Mouse (Mus musculus) forebrain, postnatal 0 days (tissue): ENCODE data around the gene Ndufaf5. TPM values are rescaled to one million over a fixed set of nuclear protein-coding genes. Genes with fewer than 3 reads are reported as not detected.
"Not testable (repeated sequence)": the region's sequence is repeated elsewhere in the genome, so short reads cannot be mapped to it uniquely, and the experiment has no call there.

Experiments
- ATAC-seq: fragments of 200-750 bp; cut with Nextera tagmentation; 2 replicates; pipeline ENCODE4 v1.8.0; 2017; ENCODE audit warnings: mild to moderate bottlenecking, moderate library complexity
- DNase-seq: peaks from one replicate; pipeline ENCODE4 v3.0.0-alpha.2; 2015
- H3K27ac ChIP-seq: fragments of 300-500 bp; sonication (generic); 2 replicates; pipeline ENCODE4 v1.5.1; 2014; ENCODE audit warnings: low read depth, mild to moderate bottlenecking, antibody characterized with exemption, low read length, moderate library complexity, mixed read lengths
- H3K27me3 ChIP-seq: fragments of 300-500 bp; sonication (generic); 2 replicates; pipeline ENCODE4 v1.6.1; 2014; ENCODE audit warnings: mild to moderate bottlenecking, low read length, mixed read lengths; ENCODE audit not compliant: insufficient read depth
- H3K36me3 ChIP-seq: fragments of 300-500 bp; sonication (generic); 2 replicates; pipeline ENCODE4 v1.6.1; 2014; ENCODE audit warnings: mild to moderate bottlenecking, moderate library complexity; ENCODE audit not compliant: insufficient read depth
- H3K4me1 ChIP-seq: fragments of 300-500 bp; sonication (generic); 2 replicates; pipeline ENCODE4 v1.6.1; 2014; ENCODE audit warnings: antibody characterized with exemption; ENCODE audit not compliant: insufficient read depth
- H3K4me2 ChIP-seq: fragments of 300-500 bp; sonication (generic); 2 replicates; pipeline ENCODE4 v1.6.1; 2014; ENCODE audit warnings: low read depth, mild to moderate bottlenecking, moderate library complexity
- H3K4me3 ChIP-seq: fragments of 300-500 bp; sonication (generic); 2 replicates; pipeline ENCODE4 v1.5.1; 2014; ENCODE audit warnings: low read depth, low read length, mixed read lengths
- H3K9ac ChIP-seq: fragments of 300-500 bp; sonication (generic); 2 replicates; pipeline ENCODE4 v1.6.1; 2014; ENCODE audit warnings: mild to moderate bottlenecking
- H3K9me3 ChIP-seq: fragments of 300-500 bp; sonication (generic); 2 replicates; pipeline ENCODE4 v1.6.1; 2016; ENCODE audit warnings: low read length
- CTCF ChIP-seq: sonication (generic); IDR thresholded peaks from 2 replicates; pipeline ENCODE4 v1.5.1; 2016; ENCODE audit warnings: antibody characterized with exemption, control low read depth, low read depth
- WGBS: fragments of 180-500 bp; shearing (Covaris S2); extraction: QIAGEN DNeasy Blood & Tissue Kit; methylation state at CpG from one replicate; pipeline ENCODE4 v1.1.7; 2014; 5-methylcytosine and 5-hydroxymethylcytosine counted together
- polyA plus RNA-seq: library from polyadenylated mRNA; unstranded; fragments of >200 nt; fragmentation: Nextera tagmentation; extraction: Ambion mirVana; gene quantifications from 2 replicates; pipeline ENCODE4 v1.2.1, GENCODE M21; 2015
- total RNA-seq: library from RNA; depleted of rRNA; stranded (reverse); fragments of >200 nt; gene quantifications from 2 replicates; pipeline ENCODE4 v1.2.3, GENCODE M21; 2014

Gene Ndufaf5
- total and polyA plus RNA-seq, 2 experiments from 2014 or later, result 53.6 to 54.6 TPM

DNA sequence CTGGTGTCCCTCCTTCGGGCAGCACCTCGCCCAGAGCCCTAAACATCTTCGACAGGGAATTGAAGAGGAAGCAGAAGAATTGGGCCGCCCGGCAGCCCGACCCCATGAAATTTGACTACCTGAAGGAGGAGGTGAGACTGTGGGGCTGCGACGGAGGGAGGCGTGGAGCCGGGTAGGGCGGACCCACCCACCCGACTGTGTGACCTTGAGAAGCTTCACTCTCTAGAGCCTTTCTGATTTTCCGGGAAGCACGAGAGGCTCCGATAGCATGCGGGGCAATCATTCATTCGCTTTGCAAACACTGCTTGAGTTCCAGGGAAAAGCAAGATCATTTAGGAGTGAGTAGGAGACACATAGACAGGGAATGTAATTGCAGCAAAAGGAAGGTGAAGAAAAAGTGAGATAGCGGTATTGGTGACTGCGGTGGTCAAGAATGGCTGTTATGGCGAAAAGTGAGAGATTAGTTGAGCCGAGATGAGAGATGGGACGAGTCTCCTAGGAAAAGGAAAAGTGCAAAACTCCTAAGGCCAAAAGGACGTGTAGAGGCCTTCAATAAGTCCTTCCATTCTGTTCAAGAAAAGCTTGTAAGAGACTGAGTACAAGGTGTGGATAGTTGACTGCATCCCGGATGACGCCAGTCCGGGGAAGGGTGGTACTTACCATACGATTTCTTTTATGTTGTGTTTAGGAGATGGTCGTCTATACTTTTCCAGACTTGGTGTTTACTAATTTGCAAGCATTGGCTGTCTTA lies 529 bp downstream of the Ndufaf5 start:
- 6% methylated on average over 28 of the region's 28 CpGs for WGBS
- TF ChIP-seq CTCF, result 0 out of 2 replicates have a peak, but pooled peaks have one; percentile 7
- Histone ChIP-seq H3K27ac (peak overlapping the region; percentile 67), H3K4me1 (peaks cover 12% of the 10 kb centered on the region; the same call in 1 of the 2 replicates), H3K4me2 (peak overlapping the region; percentile 87), H3K27me3 (no peaks in the 10 kb centered on the region), H3K4me3 (peak overlapping the region; percentile 94), H3K36me3 (peaks cover 10% of the 10 kb centered on the region), H3K9me3 (no peaks in the 10 kb centered on the region), H3K9ac (peak overlapping the region; percentile 89)
- DNase-seq (no peak), ATAC-seq (peak; percentile 65)

- not testable (repeated sequence) for H3K27me3 ChIP-seq, H3K4me2 ChIP-seq, ATAC-seq, H3K9me3 ChIP-seq, H3K4me3 ChIP-seq, H3K27ac ChIP-seq, H3K9ac ChIP-seq, H3K4me1 ChIP-seq
- WGBS, result 80% methylated on average over 3 of the region's 3 CpGs
- H3K36me3 ChIP-seq, result peaks cover 24% of the 10 kb centered on the region
- DNase-seq, result peak; percentile 4
- TF ChIP-seq CTCF, result peak; percentile 45
Measured at GRCm38 (mm10) chr2:140185685-140186210, 15.3 kb downstream of the Ndufaf5 start.

DNA sequence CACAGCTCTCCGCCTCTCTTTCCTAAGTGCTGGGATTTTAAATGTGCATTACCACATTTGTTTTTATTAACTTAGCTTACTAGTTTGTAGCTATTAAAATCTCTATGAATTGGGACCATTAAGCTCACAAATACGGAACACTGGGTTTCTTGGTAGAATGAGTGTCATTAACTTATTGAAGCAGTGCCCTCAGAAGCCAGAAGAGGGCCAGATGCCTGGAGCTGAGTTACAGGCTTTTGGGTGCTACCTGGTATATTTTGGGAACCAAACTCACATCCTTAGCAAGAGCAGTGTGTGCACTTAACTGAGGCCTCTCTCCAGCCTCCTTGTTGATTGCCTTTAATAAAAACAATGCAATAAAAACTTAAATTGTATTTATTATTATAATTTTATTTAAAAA lies 30.3 kb downstream of the Ndufaf5 start:
- TF ChIP-seq CTCF, result peak; percentile 62
- Histone ChIP-seq H3K4me2 (no peak overlapping the region), H3K27me3 (no peaks in the 10 kb centered on the region), H3K9ac (no peak overlapping the region), H3K4me3 (no peak overlapping the region), H3K9me3 (no peaks in the 10 kb centered on the region), H3K4me1 (no peaks in the 10 kb centered on the region), H3K36me3 (peaks cover 34% of the 10 kb centered on the region), H3K27ac (no peak overlapping the region)
- peak; percentile 51; the same call in 1 of the 2 replicates for ATAC-seq
- peak; percentile 32 for DNase-seq
- 78% methylated on average over 2 of the region's 2 CpGs for WGBS

- no peak overlapping the region for H3K4me2 ChIP-seq
- DNase-seq (peak; percentile 3), ATAC-seq (no peak)
- H3K27me3 ChIP-seq, result no peaks in the 10 kb centered on the region
- H3K9ac ChIP-seq, result no peak overlapping the region
- TF ChIP-seq CTCF, result no peak
- H3K36me3 ChIP-seq, result peaks cover 32% of the 10 kb centered on the region
- H3K4me1 ChIP-seq, result no peaks in the 10 kb centered on the region
- no peak overlapping the region for H3K4me3 ChIP-seq
- WGBS, result 85% methylated on average over 5 of the region's 5 CpGs
- no peaks in the 10 kb centered on the region for H3K9me3 ChIP-seq
- H3K27ac ChIP-seq, result no peak overlapping the region
Measured at GRCm38 (mm10) chr2:140202573-140202972, 32.1 kb downstream of the Ndufaf5 start.

- Histone ChIP-seq H3K27ac (no peak overlapping the region), H3K27me3 (no peaks in the 10 kb centered on the region), H3K4me2 (no peak overlapping the region), H3K9me3 (no peaks in the 10 kb centered on the region), H3K4me3 (no peak overlapping the region), H3K36me3 (peaks cover 32% of the 10 kb centered on the region), H3K4me1 (no peaks in the 10 kb centered on the region), H3K9ac (no peak overlapping the region)
- ATAC-seq (no peak), DNase-seq (no peak)
- 94% methylated on average over 7 of the region's 7 CpGs for WGBS
- no peak for TF ChIP-seq CTCF
Measured at GRCm38 (mm10) chr2:140203756-140204155, 33.3 kb downstream of the Ndufaf5 start.

DNA sequence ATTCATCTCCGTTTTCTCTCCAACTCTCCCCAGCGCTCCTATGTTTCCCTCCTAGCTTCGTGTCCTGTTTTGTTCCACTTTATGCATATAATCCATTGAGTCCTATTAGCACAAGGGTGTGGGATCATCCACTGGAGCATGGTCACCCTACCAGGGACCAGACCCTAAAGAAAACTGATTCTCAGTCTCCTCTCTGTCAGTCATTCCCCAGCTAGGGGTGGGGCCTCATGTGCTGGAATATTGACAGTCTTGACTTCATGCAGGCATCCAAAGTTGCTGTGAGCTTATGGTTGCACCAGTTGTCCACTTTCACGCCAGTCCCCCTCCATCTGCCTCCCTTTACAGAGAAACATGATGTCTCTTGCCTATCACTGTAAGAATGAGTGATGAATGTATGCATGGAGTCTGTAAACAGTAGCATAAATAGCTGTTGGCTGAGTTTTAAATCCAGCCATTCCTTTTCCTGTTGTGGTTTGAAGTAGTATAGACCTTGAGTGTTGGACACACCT lies 44.1 kb downstream of the Ndufaf5 start:
- Histone ChIP-seq H3K9ac (no peak overlapping the region), H3K4me1 (0 out of 2 replicates have a peak, but pooled peaks cover 5% of the 10 kb centered on the region), H3K27ac (no peak overlapping the region), H3K36me3 (no peaks in the 10 kb centered on the region), H3K4me2 (no peak overlapping the region), H3K4me3 (no peak overlapping the region), H3K27me3 (no peaks in the 10 kb centered on the region), H3K9me3 (no peaks in the 10 kb centered on the region)
- TF ChIP-seq CTCF, result no peak
- 78% methylated on average over 4 of the region's 4 CpGs for WGBS
- DNase-seq (peak; percentile 68), ATAC-seq (peak; percentile 82)

DNA sequence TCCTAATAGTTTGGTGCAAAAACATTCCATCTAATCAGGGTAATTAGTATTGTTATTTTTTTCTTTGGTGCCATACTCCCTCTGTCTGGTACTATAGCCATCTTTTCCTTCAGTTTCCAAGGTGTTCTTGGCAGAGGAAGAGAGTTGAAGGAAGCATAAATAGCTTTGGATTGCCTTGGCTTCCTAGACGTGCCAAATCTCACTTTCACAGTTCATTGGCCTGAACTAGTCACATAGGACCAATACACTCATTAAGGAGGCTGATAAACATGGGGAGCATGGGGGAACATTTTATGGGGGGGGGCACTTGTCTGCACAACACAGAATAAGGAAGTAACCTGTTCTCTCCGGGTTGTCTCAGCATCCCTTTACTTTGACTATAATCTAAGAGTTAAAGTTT lies 45.0 kb downstream of the Ndufaf5 start:
- Histone ChIP-seq H3K9ac (no peak overlapping the region), H3K27me3 (no peaks in the 10 kb centered on the region), H3K4me3 (no peak overlapping the region), H3K36me3 (no peaks in the 10 kb centered on the region), H3K4me1 (0 out of 2 replicates have a peak, but pooled peaks cover 5% of the 10 kb centered on the region), H3K9me3 (no peaks in the 10 kb centered on the region), H3K27ac (0 out of 2 replicates have a peak overlapping the region, but pooled peaks have one; percentile 10), H3K4me2 (no peak overlapping the region)
- no peak for TF ChIP-seq CTCF
- 43% methylated on average over 2 of the region's 2 CpGs for WGBS
- DNase-seq (peak; percentile 23), ATAC-seq (0 out of 2 replicates have a peak, but pooled peaks have one; percentile 13)
